Mouse (Mus musculus): ENCODE results near the gene Dync2li1. TPM values are rescaled to one million over a fixed set of nuclear protein-coding genes. Genes with fewer than 3 reads are reported as not detected.

The Dync2li1 gene
- 1 to 10 TPM in 19 of 26 experiments, under 1 TPM in 2, not detected in 5; 0.37 to 5.5 (median 2.6) TPM for total RNA-seq (2018; cell fraction: chromatin; rRNA removed)
- total RNA-seq (2018; cell fraction: cytosol; rRNA removed) = 1 to 10 TPM; 1.5 to 4.2 (median 2.7) TPM
- 1 to 10 TPM in 18 of 26 experiments, under 1 TPM in 7, not detected in 1; 0.40 to 3.0 (median 1.2) TPM for total RNA-seq (2018; cell fraction: nucleus; rRNA removed)
- 2.6 to 4.0 TPM (median 3.8 TPM) in 3 replicates for polyA plus RNA-seq (2018)

- H3K27ac ChIP-seq = no peak within 1 kb of the TSS
- no peaks in the 10 kb centered on the region for H3K36me3 ChIP-seq (ENCODE audit: inconsistent target)
- 5% methylated on average over 22 of the region's 25 CpGs for WGBS (ENCODE audit: missing documents)
- no peaks in the 10 kb centered on the region for H3K79me2 ChIP-seq (ENCODE audit: inconsistent target)
- H3K4me3 ChIP-seq (ENCODE audit: inconsistent target) = peak within 1 kb of the TSS; percentile 30
These were observed at the start of gene Dync2li1 for GRCm38 (mm10) chr17:84626276-84626856. TSS of gene Dync2li1 (plus strand) at chr17:84626496.

DNA sequence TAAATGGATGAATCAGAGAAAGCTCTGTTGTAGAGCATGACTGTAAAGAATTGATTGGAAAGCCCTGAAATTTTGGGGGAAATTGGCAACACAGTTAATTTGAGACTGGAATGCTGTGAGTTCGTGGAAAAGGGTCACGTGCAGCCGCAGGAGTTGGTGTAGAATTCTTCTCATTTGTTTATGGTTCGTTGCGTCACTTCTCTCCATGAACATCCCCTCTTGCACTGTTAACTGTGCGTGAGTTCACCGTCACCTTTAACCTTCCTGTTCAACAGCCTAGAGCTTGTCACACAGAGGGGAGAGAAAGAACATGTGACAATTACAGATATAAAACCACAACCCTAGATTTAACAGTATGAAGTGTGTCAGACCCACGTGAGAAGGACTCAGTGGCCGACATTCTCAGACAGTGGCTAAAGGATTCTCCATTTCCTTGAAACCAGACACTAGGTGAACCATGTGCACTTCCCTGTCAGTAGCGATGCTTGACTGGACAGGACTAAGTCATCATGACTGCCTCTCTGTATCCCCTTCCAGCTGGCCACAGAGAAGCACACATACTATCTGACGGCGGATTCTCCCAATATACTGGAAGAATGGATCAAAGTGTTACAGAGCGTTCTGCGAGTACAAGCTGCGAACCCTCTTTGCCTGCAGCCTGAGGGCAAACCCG, 49.5 kb upstream of the Dync2li1 start:
- H3K79me2 ChIP-seq (ENCODE audit: inconsistent target) = no peaks in the 10 kb centered on the region
- WGBS (ENCODE audit: missing documents) = 69% methylated on average over 16 of the region's 16 CpGs
- no peak overlapping the region for H3K27ac ChIP-seq
- no peaks in the 10 kb centered on the region for H3K36me3 ChIP-seq (ENCODE audit: inconsistent target)
- H3K4me3 ChIP-seq (ENCODE audit: inconsistent target) = no peak overlapping the region

DNA sequence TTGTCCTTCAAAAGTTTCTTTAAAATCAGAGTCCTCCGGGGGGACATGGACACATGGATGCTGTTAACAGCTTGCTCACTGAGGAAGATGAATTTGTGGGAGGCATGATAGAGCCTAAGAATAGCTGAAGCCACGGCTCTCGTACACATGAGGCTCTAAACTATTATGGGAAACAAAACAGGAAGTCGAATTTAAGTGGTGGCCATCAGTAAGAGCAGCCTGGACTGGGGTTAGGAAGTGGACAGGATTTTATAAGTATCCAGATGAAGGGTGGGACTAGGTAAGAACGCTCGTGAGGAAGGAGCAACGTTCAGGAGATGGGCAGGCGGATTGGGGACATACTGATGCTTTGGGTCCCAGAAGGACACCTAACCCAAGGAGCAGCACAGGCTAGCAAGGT, 47.0 kb upstream of the Dync2li1 start:
- Histone ChIP-seq H3K36me3 (ENCODE audit: inconsistent target) (no peaks in the 10 kb centered on the region), H3K79me2 (ENCODE audit: inconsistent target) (no peaks in the 10 kb centered on the region), H3K27ac (no peak overlapping the region), H3K4me3 (ENCODE audit: inconsistent target) (no peak overlapping the region)
- WGBS (ENCODE audit: missing documents) = 43% methylated on average over 8 of the region's 8 CpGs

GRCm38 (mm10) chr17:84579817-84580216, 46.5 kb upstream of the Dync2li1 start:
- Histone ChIP-seq H3K79me2 (ENCODE audit: inconsistent target) (no peaks in the 10 kb centered on the region), H3K27ac (no peak overlapping the region), H3K4me3 (ENCODE audit: inconsistent target) (no peak overlapping the region), H3K36me3 (ENCODE audit: inconsistent target) (no peaks in the 10 kb centered on the region)
- WGBS (ENCODE audit: missing documents) = 93% methylated on average over 10 of the region's 10 CpGs

GRCm38 (mm10) chr17:84580821-84581220, 45.5 kb upstream of the Dync2li1 start:
- Histone ChIP-seq H3K4me3 (ENCODE audit: inconsistent target) (no peak overlapping the region), H3K27ac (no peak overlapping the region), H3K79me2 (ENCODE audit: inconsistent target) (no peaks in the 10 kb centered on the region), H3K36me3 (ENCODE audit: inconsistent target) (no peaks in the 10 kb centered on the region)
- 91% methylated on average over 8 of the region's 8 CpGs for WGBS (ENCODE audit: missing documents)

GRCm38 (mm10) chr17:84581740-84582414, 44.4 kb upstream of the Dync2li1 start:
- Histone ChIP-seq H3K79me2 (ENCODE audit: inconsistent target) (no peaks in the 10 kb centered on the region), H3K27ac (no peak overlapping the region)
- WGBS (ENCODE audit: missing documents) = 44% methylated on average over 5 of the region's 8 CpGs

GRCm38 (mm10) chr17:84584107-84584506, 42.2 kb upstream of the Dync2li1 start:
- Histone ChIP-seq H3K36me3 (ENCODE audit: inconsistent target) (no peaks in the 10 kb centered on the region), H3K27ac (no peak overlapping the region), H3K4me3 (ENCODE audit: inconsistent target) (no peak overlapping the region), H3K79me2 (ENCODE audit: inconsistent target) (no peaks in the 10 kb centered on the region)
- 96% methylated on average over 9 of the region's 9 CpGs for WGBS (ENCODE audit: missing documents)

More at GRCm38 (mm10) chr17:84581740-84582414, 44.4 kb upstream of the Dync2li1 start:
- Histone ChIP-seq H3K4me3 (ENCODE audit: inconsistent target) (no peak overlapping the region), H3K36me3 (ENCODE audit: inconsistent target) (no peaks in the 10 kb centered on the region)

DNA sequence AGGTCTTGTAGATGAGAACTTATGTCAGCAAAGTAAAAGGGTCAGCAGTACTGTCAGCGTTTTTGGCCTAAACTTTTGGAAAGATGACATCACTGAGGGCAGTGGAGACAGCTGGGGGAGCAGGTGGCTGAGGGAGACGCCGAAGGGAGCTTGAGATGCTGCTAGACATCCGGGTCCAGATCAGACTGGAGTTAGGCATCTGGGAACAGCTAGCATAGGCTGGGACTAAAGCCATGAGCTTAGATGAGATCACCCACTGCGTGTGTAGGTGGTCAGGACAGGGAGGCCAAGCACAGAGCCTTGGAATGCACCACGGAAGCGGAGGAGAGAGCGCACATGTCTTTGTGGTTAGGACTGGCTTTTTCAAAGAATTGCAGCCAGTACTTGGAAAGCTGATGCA, 41.2 kb upstream of the Dync2li1 start:
- Histone ChIP-seq H3K4me3 (ENCODE audit: inconsistent target) (no peak overlapping the region), H3K27ac (no peak overlapping the region), H3K36me3 (ENCODE audit: inconsistent target) (no peaks in the 10 kb centered on the region), H3K79me2 (ENCODE audit: inconsistent target) (no peaks in the 10 kb centered on the region)
- 93% methylated on average over 7 of the region's 8 CpGs for whole genome bisulfite sequencing (ENCODE audit: missing documents)

DNA sequence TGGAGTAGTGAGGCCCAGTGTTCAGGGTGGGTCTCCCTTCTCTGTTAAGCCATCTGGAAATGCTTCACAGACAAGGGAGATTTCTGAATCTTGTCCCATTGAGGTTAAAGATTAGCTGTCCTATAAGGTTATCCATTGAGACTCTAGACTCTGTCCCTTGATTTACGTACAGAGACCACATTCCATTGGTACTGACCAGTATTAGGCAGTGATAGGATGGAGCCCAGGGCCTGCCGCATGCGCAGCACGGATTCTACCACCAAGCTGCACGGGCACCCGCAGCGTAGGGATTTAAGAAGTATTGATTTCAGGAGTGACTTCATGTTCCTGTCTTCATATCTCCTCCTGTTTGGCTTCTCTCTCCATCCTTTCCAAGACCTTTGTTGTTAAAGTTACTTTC, 36.2 kb upstream of the Dync2li1 start:
- no peaks in the 10 kb centered on the region for H3K36me3 ChIP-seq (ENCODE audit: inconsistent target)
- H3K79me2 ChIP-seq (ENCODE audit: inconsistent target) = no peaks in the 10 kb centered on the region
- no peak overlapping the region for H3K4me3 ChIP-seq (ENCODE audit: inconsistent target)
- 93% methylated on average over 7 of the region's 7 CpGs for WGBS (ENCODE audit: missing documents)
- H3K27ac ChIP-seq = no peak overlapping the region

- 95% methylated on average over 16 of the region's 16 CpGs for WGBS (ENCODE audit: missing documents)
These were observed 34.7 kb upstream of the Dync2li1 start for GRCm38 (mm10) chr17:84591431-84592150.

GRCm38 (mm10) chr17:84596015-84596441, 30.3 kb upstream of the Dync2li1 start:
- no peak overlapping the region for H3K27ac ChIP-seq
- no peaks in the 10 kb centered on the region for H3K79me2 ChIP-seq (ENCODE audit: inconsistent target)
- H3K36me3 ChIP-seq (ENCODE audit: inconsistent target) = no peaks in the 10 kb centered on the region
- WGBS (ENCODE audit: missing documents) = 72% methylated on average over 10 of the region's 10 CpGs
- H3K4me3 ChIP-seq (ENCODE audit: inconsistent target) = no peak overlapping the region

More at GRCm38 (mm10) chr17:84591431-84592150, 34.7 kb upstream of the Dync2li1 start:
- Histone ChIP-seq H3K27ac (no peak overlapping the region), H3K4me3 (ENCODE audit: inconsistent target) (no peak overlapping the region), H3K79me2 (ENCODE audit: inconsistent target) (no peaks in the 10 kb centered on the region), H3K36me3 (ENCODE audit: inconsistent target) (no peaks in the 10 kb centered on the region)

DNA sequence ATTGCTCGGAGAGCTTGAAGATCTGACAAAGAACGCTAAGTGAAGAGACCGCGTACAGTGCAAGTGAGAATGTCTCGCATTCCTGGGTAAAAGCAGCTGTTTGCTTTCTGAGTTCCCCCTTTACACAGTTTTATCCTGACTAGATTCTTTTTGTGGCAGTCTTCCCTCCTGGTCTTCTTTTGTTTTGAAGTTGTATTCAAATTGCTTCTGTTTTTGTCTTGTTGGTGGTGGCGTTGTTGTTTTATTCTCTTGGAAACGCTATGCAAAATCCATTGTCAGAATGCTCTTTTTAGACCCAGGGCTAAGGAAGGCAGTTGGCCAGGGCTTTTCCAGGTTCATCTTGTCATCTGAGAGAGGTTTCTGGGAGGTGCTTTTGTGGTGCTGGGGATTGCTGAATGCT, 29.8 kb upstream of the Dync2li1 start:
- WGBS (ENCODE audit: missing documents) = 91% methylated on average over 7 of the region's 7 CpGs
- no peaks in the 10 kb centered on the region for H3K79me2 ChIP-seq (ENCODE audit: inconsistent target)
- H3K36me3 ChIP-seq (ENCODE audit: inconsistent target) = no peaks in the 10 kb centered on the region
- no peak overlapping the region for H3K27ac ChIP-seq
- H3K4me3 ChIP-seq (ENCODE audit: inconsistent target) = no peak overlapping the region

GRCm38 (mm10) chr17:84597859-84598258, 28.4 kb upstream of the Dync2li1 start:
- H3K36me3 ChIP-seq (ENCODE audit: inconsistent target) = no peaks in the 10 kb centered on the region
- no peak overlapping the region for H3K4me3 ChIP-seq (ENCODE audit: inconsistent target)
- no peak overlapping the region for H3K27ac ChIP-seq
- WGBS (ENCODE audit: missing documents) = 97% methylated on average over 12 of the region's 12 CpGs
- no peaks in the 10 kb centered on the region for H3K79me2 ChIP-seq (ENCODE audit: inconsistent target)

DNA sequence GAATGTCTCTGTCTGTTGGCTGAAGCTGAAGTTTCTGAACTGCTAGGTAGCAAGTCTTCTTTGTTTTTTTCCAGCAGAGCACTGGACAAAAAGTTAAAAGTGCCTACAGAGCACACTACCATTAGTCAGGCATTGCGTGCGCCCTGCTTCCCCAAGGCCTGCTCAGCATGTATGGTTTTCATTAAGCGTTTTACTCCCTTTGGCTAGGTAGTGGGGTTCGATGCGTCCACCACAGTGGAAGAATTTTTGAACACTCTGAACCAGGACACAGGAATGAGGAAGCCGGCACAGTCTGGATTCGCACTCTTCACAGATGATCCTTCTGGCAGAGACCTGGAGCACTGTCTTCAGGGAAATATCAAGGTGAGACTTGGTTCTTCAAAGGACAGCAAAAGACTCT, 27.4 kb upstream of the Dync2li1 start:
- Histone ChIP-seq H3K36me3 (ENCODE audit: inconsistent target) (no peaks in the 10 kb centered on the region), H3K4me3 (ENCODE audit: inconsistent target) (no peak overlapping the region), H3K27ac (no peak overlapping the region), H3K79me2 (ENCODE audit: inconsistent target) (no peaks in the 10 kb centered on the region)
- 94% methylated on average over 7 of the region's 7 CpGs for WGBS (ENCODE audit: missing documents)

All from macrophage (primary cell).